Mouse (Mus musculus) gonadal fat pad, adult 2 months (tissue): ENCODE measurements around the gene Pole4. TPM values are rescaled to one million over a fixed set of nuclear protein-coding genes. Genes with fewer than 3 reads are reported as not detected.

Experiments used
- DNase-seq: peaks from one replicate; pipeline ENCODE4 v3.0.0-alpha.2; 2012; ENCODE audit warnings: low read depth
- polyA plus RNA-seq: library from polyadenylated mRNA; depleted of rRNA; stranded (reverse); fragments of >200 nt; gene quantifications from 2 replicates; pipeline ENCODE4 v1.2.3, GENCODE M21; 2012; rRNA removed

Pole4 gene
- polyA plus RNA-seq, result 19.0 and 23.0 TPM in 2 replicates

DNA sequence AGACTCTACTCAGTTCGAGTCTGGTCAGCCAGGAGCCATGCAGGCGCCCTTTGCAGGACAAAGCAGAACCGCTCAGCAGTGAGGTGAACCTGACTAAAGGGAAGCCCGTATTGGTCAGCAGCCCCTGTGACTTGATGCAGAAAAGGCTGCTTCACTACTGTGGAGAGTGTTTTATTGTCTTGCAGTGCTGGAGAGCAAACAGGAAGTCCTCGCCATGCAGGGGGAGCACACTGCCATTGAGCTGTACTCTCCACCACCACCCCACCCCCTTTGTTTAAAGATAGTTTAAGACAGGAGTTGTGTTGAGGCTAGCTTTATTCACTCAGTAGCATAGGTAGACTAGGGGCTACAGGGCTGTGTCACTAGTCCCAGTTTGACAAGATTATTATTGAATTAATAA lies at the start of gene Pole4:
Gene Pole4 (minus strand): TSS at position 145 of the 400 bp plus-strand sequence.
- DNase-seq, result no peak

DNA sequence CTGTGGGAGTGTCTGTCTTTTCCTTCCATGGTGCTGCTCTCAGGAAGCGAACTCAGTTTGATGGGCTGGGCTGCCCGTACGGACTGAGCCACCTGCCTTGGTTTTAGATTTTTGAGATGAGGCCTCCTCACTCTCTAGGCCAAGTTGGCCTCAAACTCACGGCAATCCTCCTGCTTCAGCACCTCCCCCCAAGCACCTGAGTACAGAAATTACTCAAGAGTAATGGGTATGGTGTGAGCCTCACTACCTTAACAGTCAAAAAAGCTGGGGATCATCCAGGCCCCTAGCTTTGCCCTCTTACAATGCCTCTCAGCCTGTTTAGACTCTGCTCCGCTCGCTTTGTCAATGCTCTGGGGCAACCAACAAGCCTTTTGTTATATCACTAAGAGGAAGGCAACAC lies 49.6 kb upstream of the Pole4 start:
- DNase-seq, result no peak

DNA sequence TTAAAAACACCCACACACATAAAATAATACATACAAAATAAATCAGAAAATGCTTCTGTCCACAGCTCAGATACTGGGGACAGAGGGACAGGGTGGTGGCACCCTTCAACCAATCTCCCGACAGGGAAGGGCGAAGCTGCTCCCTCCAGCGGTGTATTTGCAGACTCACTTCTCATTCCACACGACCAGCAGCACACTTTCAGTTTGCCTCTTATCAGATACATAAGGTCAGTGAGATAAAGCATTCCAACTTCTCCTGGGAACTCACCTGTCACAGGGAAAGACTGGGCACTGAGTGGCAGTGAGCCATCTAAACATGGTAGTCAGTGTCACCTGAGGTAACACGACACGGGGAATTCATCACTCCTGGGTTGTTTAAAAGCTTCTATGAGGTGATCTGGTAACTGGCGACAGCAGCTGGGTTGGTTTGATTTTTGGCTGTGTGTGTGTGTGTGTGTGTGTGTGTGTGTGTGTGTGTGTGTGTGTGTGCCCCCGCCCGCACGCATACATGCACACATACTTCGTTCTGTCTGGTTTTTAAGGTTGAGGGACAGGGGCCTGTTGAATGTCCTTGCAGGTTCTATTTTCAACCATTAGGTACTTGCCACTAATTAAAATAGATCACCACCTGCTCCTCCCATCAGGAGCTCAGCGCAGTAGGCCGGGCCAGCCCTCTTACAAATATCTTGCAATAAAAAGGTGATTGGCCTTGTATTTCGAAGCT lies 48.6 kb upstream of the Pole4 start:
- no peak for DNase-seq

DNA sequence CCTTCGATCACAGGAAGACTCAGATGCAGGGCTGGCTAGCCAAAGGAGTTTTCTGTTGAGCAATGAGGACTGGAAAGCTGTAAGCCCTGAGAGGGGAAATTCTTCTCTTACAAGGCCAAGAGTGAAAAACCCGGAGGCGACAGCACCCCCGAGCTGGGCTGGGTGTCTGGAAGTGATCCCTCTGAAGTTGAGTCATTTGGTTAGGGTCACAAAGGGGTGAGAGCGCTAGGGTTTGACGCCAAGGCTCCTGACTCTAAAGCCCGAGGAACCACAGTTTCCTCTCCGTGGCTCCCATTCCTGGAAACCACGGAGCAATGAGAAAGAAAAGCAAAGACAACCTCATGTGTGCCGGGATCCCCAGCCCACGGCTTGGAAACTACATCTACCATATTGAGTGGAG lies 47.9 kb upstream of the Pole4 start:
- no peak for DNase-seq

DNA sequence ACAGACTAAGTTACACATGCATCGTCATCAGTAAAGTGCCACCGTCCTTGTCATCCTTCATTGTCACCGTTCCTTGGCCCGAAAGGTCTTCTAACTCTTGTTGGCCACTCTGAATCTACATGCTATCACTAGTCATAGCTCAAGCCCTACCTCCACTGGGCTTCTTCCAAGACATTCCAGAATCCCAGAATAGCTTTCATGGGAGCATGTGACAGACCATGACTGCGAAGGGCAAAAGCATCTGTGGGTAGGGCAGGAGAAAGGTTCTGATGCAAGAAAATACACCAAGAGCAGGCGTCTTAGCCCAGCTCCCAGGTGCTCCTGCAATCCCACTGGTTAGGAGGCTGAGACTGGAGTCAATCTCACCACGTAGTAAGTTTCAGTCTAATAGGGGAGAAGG lies 46.6 kb upstream of the Pole4 start:
- no peak for DNase-seq

DNA sequence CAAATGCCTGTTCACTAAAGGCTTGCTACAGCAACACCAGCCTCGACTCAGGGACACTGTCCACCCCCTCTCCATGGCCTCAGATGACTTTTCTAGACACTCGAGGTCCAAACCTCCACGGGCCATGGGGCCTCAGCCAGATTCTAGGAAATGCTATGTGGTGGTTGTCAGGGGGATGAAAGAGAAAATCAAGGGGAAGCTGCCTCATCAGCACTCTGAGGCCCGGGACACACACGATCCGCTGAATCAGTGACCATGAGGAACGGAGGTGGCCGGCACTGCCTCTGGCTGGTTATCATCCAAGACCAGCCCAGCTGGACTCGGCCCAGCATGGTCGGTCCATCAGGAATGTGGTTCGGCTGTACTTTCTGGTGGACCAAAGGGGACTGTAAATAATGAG lies 45.9 kb upstream of the Pole4 start:
- DNase-seq, result no peak

DNA sequence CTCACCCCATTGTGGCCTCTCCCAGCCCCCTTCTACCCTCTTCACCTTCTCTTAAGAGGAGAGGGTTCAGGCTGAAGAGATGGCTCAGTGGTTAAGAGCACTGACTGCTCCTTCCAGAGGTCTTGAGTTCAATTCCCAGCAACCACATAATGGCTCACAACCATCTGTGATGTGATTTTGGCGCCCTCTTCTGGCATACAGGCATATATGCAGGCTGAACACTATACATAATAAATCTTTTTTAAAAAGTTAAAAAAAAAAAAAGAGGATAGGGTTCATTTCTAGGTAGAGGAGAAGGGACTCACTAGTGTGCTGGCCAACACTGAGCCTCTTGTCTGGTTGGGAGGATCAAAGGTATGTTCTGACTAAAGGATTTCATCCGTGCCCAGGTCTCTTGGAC lies 44.9 kb upstream of the Pole4 start:
- DNase-seq, result no peak

DNA sequence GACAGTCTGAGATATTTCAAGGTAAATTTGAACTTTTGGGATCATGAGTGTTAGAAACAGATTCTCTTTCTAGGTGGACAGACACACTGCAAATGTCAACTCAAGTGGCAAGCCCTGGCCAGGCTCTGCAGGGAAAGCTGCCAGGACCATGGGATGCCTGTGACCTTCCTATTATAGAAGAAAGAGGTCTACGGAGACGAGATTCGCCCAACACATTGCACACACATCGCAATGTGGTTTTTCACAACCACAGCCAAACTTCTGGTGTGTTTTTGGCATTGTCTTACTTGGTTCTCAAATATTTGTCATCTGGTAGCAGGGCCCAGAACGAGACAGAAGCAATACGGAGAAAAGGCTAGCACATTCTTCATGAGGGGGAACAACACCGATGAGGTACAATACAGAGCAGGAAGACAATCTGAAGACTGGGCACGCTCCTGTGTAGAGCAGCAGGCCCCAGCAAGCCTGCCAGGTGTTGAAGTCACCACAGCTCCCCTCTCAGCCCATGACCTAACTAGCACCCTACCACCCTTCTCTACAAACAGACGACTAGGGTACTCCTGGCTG lies 43.0 kb upstream of the Pole4 start:
- no peak for DNase-seq

DNA sequence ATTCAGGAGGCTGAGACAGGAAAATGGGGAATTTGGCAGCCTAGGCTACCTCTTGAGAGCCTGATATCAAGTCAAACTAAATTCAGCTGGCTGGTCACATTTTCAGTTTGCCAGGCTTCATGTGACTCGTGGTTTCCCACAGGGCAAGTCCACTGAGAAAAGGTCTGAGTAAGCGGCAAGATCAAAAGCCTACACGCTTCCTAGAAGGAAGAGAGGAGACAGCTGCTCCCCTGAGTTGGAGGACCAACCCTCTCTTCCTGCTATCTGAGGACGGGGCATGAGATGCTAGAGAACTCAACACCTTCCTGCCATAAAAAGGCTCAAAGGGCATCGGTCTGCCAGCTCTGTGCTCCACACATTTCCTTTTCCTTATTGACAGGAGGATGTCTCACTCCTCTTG lies 41.9 kb upstream of the Pole4 start:
- DNase-seq, result no peak

DNA sequence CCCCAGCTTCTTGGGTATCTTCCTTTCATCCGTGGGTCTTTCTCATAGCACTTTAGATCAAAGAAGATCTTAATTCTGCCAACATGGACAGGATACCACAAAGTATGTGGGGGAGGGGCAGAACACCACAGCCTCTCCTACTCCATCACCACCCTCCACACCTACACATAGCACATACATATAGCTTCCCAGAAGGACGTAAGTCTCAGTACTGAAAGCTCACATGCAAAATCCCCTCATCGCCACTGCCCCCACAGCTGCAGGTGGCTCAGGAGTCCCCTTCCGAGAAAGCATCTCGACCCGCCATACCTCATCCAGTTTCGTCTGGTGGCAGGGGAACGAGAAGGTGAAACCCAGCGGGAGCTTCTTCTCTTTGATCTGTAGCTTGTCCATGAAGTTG lies 39.4 kb upstream of the Pole4 start:
- no peak for DNase-seq

DNA sequence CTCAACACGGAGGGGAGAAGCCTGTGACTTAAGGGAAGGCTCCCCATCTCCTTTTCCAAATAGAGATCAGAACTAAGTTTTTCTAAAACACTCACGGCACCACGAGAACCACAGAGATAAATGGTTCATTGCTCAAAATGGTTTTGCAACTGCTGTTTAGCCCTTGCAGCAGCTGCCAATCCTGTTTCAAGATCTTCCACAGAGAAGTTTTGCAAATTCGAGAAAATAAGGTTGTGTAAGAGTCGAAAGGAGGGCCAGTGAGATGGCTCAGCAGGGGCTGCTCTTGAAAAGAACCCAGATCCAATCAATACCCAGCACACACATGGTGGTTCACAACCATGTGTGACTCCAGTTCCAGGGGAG lies 36.3 kb upstream of the Pole4 start:
- DNase-seq, result no peak

DNA sequence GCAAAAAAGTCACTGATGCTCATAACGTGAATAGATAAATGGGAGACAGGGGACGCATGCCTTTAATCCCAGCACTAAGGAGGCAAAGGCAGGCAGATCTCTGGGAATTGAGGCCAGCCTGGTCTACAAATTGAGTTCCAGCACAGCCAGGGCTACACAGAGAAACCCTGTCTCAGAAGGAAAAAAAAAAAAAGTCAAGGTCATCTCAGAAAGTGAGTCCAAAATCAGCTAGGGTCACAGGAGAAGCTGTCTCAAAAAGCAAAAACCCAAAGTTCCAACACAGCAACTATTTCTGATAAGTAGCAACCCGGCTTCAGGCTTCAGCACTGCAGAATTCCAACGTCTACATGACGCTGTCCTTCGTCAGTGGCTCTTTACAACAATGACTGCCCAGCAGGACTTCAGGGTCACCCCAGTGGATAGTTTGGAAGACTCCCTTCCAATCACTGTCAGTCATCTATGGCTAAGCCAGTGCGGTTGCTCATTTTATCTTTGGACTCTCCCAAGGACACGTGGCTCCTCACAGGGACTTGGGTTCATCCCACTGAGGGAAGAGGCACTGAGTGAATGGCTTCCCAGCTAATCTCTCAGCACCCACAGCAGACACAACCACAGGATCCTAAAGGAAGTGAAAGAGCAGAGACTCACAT lies 35.8 kb upstream of the Pole4 start:
- no peak for DNase-seq

DNA sequence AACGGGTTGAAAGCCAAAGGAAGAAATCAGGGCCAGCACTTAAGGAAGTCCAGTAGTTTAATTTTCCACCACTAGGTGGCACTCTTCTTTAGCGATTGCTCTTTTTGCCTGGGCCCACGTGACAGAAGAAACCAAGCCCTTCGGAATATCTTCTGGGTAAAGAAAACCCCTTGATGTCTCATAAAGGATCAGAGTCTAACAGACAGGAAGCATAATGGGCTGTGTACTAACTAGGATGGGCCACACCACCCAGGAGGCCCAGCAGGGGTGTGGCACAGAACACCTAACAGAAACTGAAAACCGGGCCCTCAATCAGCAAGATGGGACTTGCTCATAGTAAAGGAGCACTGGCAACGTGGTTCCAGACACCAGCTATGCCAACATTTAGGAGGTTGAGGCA lies 35.1 kb upstream of the Pole4 start:
- DNase-seq, result no peak

DNA sequence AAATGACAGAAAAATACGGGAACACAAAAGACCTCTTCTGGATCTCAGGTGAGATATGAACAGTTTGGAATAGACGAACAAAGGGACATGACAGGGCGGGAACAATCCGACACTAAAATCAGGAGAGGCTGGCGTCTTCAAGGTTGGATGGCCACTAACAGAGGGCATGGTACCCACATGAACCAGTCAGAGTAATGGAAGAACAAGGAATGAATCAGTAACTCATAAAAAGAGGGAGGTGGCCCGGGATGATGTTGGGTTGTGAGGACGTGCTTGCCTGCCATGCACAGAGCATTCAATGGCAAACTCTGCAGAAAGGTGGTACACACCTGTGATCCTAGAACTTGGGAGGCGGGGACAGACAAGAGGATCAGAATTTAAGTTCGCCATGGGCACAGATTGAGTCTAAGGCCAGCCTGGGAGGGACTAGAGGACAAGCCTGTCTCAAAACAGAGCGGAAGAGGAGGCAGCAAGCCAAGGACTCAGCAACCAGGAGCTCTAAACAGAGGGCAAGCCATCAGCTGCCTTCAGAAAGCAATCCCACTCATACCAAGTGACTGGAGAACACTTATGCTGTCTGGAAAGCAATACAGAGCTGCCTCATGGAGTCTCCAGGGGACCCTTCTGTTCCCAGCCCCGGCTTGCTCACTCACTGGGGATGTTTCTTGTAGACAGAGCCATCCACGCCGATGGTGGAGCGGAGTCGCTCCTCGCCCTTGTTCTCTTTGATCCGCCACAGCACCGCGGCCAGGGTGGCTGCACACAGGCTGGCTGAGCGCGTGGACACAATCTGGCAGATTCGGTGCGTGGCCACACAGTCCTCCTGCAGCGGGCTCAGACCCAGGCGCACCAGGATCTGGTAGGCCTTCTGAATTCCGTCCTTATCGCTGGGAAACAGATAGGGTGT lies 32.7 kb upstream of the Pole4 start:
- DNase-seq, result no peak

DNA sequence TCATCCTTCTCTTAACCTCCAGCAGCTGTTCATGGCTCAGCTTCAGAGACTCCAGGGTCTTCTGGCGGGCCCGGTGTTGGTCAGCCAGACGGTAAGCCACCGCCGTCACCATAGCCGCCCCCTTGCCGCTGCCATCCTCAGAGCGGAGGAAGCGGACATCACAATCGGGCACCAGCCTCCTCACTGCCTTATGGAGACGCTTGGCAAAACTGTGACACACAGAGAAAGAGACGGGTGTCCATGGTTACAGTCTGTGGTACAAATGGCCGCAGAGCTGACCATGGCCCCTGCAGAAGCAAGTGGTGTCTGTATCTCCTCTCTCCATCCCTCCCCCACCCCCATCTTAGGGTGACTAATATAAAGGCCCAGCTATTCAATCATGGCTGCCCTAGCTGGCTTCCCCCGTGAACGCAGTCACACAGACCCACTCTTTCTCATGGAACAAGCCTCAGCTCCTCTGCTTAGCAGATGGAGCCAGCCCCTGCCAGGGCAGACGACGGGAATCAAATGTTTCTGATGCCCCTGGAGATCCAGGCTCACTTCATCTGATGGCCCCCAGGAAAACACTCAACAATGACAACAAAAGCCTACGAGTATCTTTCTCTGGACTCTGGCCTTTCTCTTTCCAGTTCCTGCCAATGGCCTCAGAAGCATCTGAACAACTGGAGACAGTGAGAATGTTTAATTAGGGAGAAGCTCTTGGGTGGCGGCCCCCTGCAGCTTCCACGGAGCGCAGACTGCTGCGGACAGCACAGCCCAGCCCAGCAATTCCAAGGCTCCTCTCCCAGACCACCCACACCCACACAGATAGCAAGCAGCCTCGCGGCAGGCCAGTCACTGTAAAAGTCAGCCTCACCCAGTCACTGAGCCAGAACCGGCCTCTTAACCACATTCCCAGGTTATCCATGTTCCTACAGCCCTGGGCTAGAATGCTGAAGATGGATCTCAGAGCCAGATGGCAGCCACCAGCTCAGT lies 31.7 kb upstream of the Pole4 start:
- no peak for DNase-seq

DNA sequence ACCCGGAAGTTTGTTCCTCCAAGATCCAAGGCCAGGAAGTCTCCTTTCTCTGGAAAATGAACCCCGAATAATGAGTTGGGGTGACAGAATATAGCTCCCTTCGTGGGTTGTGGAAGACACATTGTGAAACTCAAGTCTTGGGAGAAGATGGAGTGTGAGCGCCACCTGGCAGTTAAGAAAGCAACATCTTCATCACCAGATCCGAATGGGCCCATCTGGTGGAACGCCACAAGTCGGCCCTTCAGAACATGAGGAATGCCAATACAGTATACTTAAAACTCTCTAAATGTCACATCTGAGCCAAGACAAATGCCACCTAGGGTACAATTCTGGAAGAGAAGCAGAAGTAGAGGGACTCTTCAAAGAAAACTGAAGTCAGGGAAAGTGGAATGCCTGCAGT lies 30.2 kb upstream of the Pole4 start:
- no peak for DNase-seq

DNA sequence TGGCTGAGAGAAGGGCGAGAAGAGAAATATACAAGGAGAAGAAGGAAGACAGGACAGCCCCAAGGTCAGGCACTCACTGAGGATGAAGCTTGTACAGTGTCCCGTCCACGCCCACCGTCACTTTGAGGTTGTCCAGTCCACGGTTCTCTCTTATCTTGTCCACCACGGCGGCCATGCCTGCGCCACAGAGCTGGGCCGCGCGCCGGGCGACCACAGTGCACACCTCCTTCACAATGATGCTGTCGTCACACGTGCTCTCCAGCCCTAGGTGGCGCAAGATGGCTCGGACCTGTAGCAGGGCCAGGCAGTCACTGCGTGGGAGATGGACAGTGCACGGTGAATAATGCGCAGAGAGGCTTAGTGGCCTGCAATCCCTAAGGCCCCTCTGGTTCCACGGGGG lies 23.5 kb upstream of the Pole4 start:
- no peak for DNase-seq

DNA sequence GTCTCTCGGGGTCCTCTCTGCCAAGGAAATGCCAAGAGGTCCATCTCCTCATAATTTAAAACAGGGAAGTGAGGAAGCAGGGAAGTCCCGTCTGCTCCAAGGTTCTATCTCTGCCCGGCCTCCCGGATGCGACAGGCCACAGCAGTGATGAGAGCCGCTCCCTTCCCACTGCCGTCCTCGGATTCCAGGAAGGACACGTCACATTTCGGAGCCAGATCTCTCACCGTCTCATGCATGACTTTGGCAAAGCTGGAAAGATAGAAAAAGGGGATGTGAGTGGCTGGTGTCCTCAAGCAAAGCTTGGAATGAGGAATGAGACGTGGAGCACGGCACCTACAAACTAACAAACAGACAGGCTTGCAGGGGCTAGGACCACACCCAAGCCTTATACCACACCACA lies 22.0 kb upstream of the Pole4 start:
- DNase-seq, result no peak

DNA sequence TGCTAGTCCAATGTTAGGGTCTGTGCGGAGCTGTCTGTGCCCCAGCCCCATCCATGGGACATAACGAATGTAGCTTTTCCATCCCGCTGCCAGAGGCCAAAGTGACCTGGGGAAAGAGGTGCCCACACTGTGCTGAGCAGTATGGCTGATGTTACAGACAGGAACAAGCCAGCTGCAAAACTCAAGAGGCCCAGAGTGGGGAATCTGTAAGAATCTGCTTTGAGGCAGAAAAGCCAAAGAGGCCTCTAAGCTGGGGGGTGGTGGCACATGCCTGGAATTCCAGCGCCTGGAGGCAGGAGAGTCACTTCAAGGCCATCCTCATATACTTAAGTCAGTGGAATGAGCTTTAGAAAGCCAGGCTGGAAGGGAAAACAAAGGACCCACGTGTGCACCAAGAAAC lies 18.2 kb upstream of the Pole4 start:
- no peak for DNase-seq

DNA sequence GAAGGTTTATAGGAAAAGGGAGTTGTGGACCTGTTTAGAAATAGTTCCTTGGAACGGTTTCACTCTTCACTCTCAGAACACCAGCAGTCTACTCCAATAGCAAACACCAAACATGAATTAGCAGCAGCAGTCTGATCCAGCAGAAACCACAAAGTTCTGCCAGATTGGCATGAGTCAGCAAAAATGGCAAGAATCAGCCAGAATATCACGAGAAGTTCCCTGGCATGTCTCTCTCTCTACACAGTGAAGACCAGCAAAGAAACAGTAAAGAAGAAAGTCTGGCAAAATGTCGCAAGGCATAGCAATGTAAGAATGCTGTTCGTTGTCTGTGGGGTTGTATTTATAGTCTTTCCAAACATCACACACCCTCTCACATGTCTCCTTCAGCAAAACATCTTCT lies 11.0 kb upstream of the Pole4 start:
- no peak for DNase-seq

DNA sequence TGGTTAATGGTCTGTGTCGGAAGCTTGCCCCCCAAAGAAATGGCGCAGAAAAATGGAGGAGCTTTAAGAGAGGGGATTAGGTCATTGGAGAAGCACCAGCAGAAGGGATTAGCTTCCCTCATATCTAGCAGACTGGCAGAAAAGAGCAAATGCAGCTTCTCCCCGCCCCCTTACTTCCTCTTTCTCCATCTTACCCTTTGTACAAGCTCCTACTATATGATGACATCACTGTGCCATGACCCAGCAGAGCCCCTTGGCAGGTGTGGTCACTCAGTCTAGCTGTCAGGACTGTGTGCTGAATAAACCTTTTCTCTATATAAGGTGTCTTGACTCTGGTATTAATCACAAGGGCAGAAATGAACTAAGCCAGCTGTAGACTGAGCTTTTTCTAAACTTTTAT lies 10.5 kb upstream of the Pole4 start:
- no peak for DNase-seq
